Mouse (Mus musculus) MEL (cell line): ENCODE data around the gene Fam124a. TPM values are rescaled to one million over a fixed set of nuclear protein-coding genes. Genes with fewer than 3 reads are reported as not detected.

Experiments
- DNase-seq: peaks from one replicate; pipeline ENCODE4 v3.0.0; 2011; ENCODE audit warnings: low read depth, low spot score
- H3K27ac ChIP-seq: 2 replicates; pipeline ENCODE4 v1.5.1; 2012; ENCODE audit warnings: low read depth, mild to moderate bottlenecking, control low read depth, low read length, moderate library complexity; ENCODE audit not compliant: control insufficient read depth
- H3K27me3 ChIP-seq, 2 experiments: fragments of 150-350 bp in 1 of 2; sonication (generic) in 1 of 2; 2 replicates each; pipeline ENCODE4 v1.6.1; 2012; ENCODE audit warnings: low read length in 2 of 2, mild to moderate bottlenecking in 2 of 2, improper control_type of control experiment in 1 of 2, moderate library complexity in 1 of 2; ENCODE audit not compliant: insufficient read depth in 2 of 2, control insufficient read depth in 1 of 2
- H3K36me3 ChIP-seq, 2 experiments: 2 replicates each; pipeline ENCODE4 v1.6.1; 2012 to 2014; ENCODE audit warnings: low read length in 2 of 2, improper control_type of control experiment in 1 of 2, inconsistent platforms in 1 of 2, mild to moderate bottlenecking in 1 of 2; ENCODE audit not compliant: insufficient read depth in 2 of 2, control insufficient read depth in 1 of 2
- H3K4me1 ChIP-seq, 2 experiments: fragments of 150-350 bp in 1 of 2; sonication (generic) in 1 of 2; 2 replicates each; pipeline ENCODE4 v1.6.1; 2012; ENCODE audit warnings: low read length in 2 of 2, improper control_type of control experiment in 1 of 2, mild to moderate bottlenecking in 1 of 2; ENCODE audit not compliant: insufficient read depth in 2 of 2, control insufficient read depth in 1 of 2
- H3K4me3 ChIP-seq, 2 experiments: fragments of 150-350 bp in 1 of 2; sonication (generic) in 1 of 2; 2 replicates each; pipeline ENCODE4 v1.5.1; 2012; ENCODE audit warnings: low read depth in 2 of 2, low read length in 2 of 2, mild to moderate bottlenecking in 2 of 2, moderate library complexity in 2 of 2, control low read depth in 1 of 2, improper control_type of control experiment in 1 of 2; ENCODE audit not compliant: control insufficient read depth in 1 of 2, insufficient read depth in 1 of 2
- H3K79me2 ChIP-seq: 2 replicates; pipeline ENCODE4 v1.6.1; 2012; ENCODE audit warnings: mild to moderate bottlenecking, low read length, moderate library complexity; ENCODE audit not compliant: control insufficient read depth, poor library complexity, insufficient read depth
- H3K9ac ChIP-seq: 2 replicates; pipeline ENCODE4 v1.6.1; 2012; ENCODE audit warnings: low read depth, mild to moderate bottlenecking, control low read depth, low read length, moderate library complexity; ENCODE audit not compliant: control insufficient read depth, poor library complexity, severe bottlenecking
- H3K9me3 ChIP-seq: fragments of 150-350 bp; sonication (generic); replicated peaks from 2 replicates; pipeline ENCODE4 v1.6.1; 2012; ENCODE audit warnings: mild to moderate bottlenecking, low read length, improper control_type of control experiment, moderate library complexity; ENCODE audit not compliant: insufficient read depth
- CTCF ChIP-seq, 3 experiments: IDR thresholded peaks in 2 of 3; conservative IDR thresholded peaks in 1 of 3; 2 replicates each; pipeline ENCODE4 v1.5.1; 2011 to 2012; ENCODE audit warnings: low read length in 3 of 3, low read depth in 2 of 3, mild to moderate bottlenecking in 2 of 3, improper control_type of control experiment in 1 of 3, inconsistent platforms in 1 of 3, mixed read lengths in 1 of 3, moderate library complexity in 1 of 3; ENCODE audit not compliant: control insufficient read depth in 1 of 3, insufficient read depth in 1 of 3, poor library complexity in 1 of 3, severe bottlenecking in 1 of 3
- ELF1 ChIP-seq: IDR thresholded peaks from 2 replicates; pipeline ENCODE4 v1.6.1; 2014; ENCODE audit warnings: low read depth, mild to moderate bottlenecking, inconsistent platforms, low read length, improper control_type of control experiment, moderate library complexity
- EP300 ChIP-seq, 2 experiments: IDR thresholded peaks; 2 replicates each; pipeline ENCODE4 v1.6.1; 2011; ENCODE audit warnings: improper control_type of control experiment in 2 of 2, low read length in 2 of 2, low read depth in 1 of 2, mild to moderate bottlenecking in 1 of 2
- HCFC1 ChIP-seq: IDR thresholded peaks from 2 replicates; pipeline ENCODE4 v1.6.1; 2012; ENCODE audit warnings: low read depth, mild to moderate bottlenecking, inconsistent platforms, low read length, improper control_type of control experiment, moderate library complexity
- KAT2A ChIP-seq: conservative IDR thresholded peaks from 2 replicates; pipeline ENCODE4 v1.6.1; 2012; ENCODE audit warnings: low read depth, low read length, improper control_type of control experiment, inconsistent platforms
- MAFK ChIP-seq: IDR thresholded peaks from 2 replicates; pipeline ENCODE4 v1.6.1; 2011; ENCODE audit warnings: low read depth, mild to moderate bottlenecking, low read length, improper control_type of control experiment, borderline replicate concordance
- MAX ChIP-seq: IDR thresholded peaks from 2 replicates; pipeline ENCODE4 v1.6.1; 2011; ENCODE audit warnings: low read length, improper control_type of control experiment
- MAZ ChIP-seq: IDR thresholded peaks from 2 replicates; pipeline ENCODE4 v1.6.1; 2012; ENCODE audit warnings: low read depth, mild to moderate bottlenecking, inconsistent platforms, low read length, improper control_type of control experiment
- MEF2A ChIP-seq: IDR thresholded peaks from 2 replicates; pipeline ENCODE4 v1.6.1; 2014; ENCODE audit warnings: low read depth, mild to moderate bottlenecking, inconsistent platforms, low read length, improper control_type of control experiment; ENCODE audit not compliant: poor library complexity, insufficient replicate concordance, severe bottlenecking; ENCODE audit errors: extremely low read depth
- MYC ChIP-seq: IDR thresholded peaks from 2 replicates; pipeline ENCODE4 v1.6.1; 2011; ENCODE audit warnings: low read depth, mild to moderate bottlenecking, low read length, improper control_type of control experiment, moderate library complexity
- NELFE ChIP-seq: IDR thresholded peaks from 2 replicates; pipeline ENCODE4 v1.6.1; 2011; ENCODE audit warnings: low read depth, low read length, improper control_type of control experiment
- NRF1 ChIP-seq: IDR thresholded peaks from 2 replicates; pipeline ENCODE4 v1.6.1; 2014; ENCODE audit warnings: low read depth, mild to moderate bottlenecking, inconsistent platforms, low read length, improper control_type of control experiment, moderate library complexity; ENCODE audit not compliant: poor library complexity, insufficient read depth, severe bottlenecking
- POLR2A ChIP-seq, 2 experiments: IDR thresholded peaks; 2 replicates each; pipeline ENCODE4 v1.6.1; 2011 to 2012; ENCODE audit warnings: low read length in 2 of 2, mild to moderate bottlenecking in 2 of 2, control low read depth in 1 of 2, improper control_type of control experiment in 1 of 2, low read depth in 1 of 2, moderate library complexity in 1 of 2; ENCODE audit not compliant: control insufficient read depth in 1 of 2, insufficient read depth in 1 of 2, poor library complexity in 1 of 2
- POLR2AphosphoS5 ChIP-seq: IDR thresholded peaks from 2 replicates; pipeline ENCODE4 v1.6.1; 2012; ENCODE audit warnings: low read depth, borderline replicate concordance, mild to moderate bottlenecking, inconsistent platforms, low read length, moderate library complexity, mixed read lengths
- RAD21 ChIP-seq: IDR thresholded peaks from 2 replicates; pipeline ENCODE4 v1.6.1; 2011; ENCODE audit warnings: mild to moderate bottlenecking, low read depth, low read length, improper control_type of control experiment
- SIN3A ChIP-seq: IDR thresholded peaks from 2 replicates; pipeline ENCODE4 v1.6.1; 2012; ENCODE audit warnings: low read length, improper control_type of control experiment, inconsistent platforms
- TAL1 ChIP-seq: IDR thresholded peaks from 2 replicates; pipeline ENCODE4 v1.6.1; 2012; ENCODE audit warnings: mild to moderate bottlenecking, inconsistent platforms, low read length, moderate library complexity, mixed read lengths
- TCF12 ChIP-seq: IDR thresholded peaks from 2 replicates; pipeline ENCODE4 v1.6.1; 2014; ENCODE audit warnings: low read depth, mild to moderate bottlenecking, inconsistent platforms, low read length, improper control_type of control experiment, moderate library complexity
- UBTF ChIP-seq: IDR thresholded peaks from 2 replicates; pipeline ENCODE4 v1.6.1; 2012; ENCODE audit warnings: low read depth, mild to moderate bottlenecking, inconsistent platforms, low read length, improper control_type of control experiment, moderate library complexity, borderline replicate concordance; ENCODE audit not compliant: insufficient read depth
- USF2 ChIP-seq, 2 experiments: IDR thresholded peaks; 2 replicates each; pipeline ENCODE4 v1.6.1; 2011 to 2012; ENCODE audit warnings: improper control_type of control experiment in 2 of 2, low read length in 2 of 2, borderline replicate concordance in 1 of 2, inconsistent platforms in 1 of 2, low read depth in 1 of 2, mild to moderate bottlenecking in 1 of 2; ENCODE audit not compliant: insufficient read depth in 1 of 2
- ZKSCAN1 ChIP-seq: IDR thresholded peaks from 2 replicates; pipeline ENCODE4 v1.6.1; 2012; ENCODE audit warnings: low read depth, mild to moderate bottlenecking, inconsistent platforms, low read length, improper control_type of control experiment, moderate library complexity
- ZMIZ1 ChIP-seq: IDR thresholded peaks from 2 replicates; pipeline ENCODE4 v1.6.1; 2012; ENCODE audit warnings: low read depth, mild to moderate bottlenecking, inconsistent platforms, low read length, improper control_type of control experiment, moderate library complexity
- polyA plus RNA-seq, 2 experiments: library from polyadenylated mRNA; stranded (reverse) in 1 of 2; unstranded in 1 of 2; fragments of >175 nt in 1 of 2; fragments of >200 nt in 1 of 2; gene quantifications; 2 replicates each; pipeline versions ENCODE4 v1.2.1 to v1.2.4; 2012; ENCODE audit warnings: low replicate concordance in 2 of 2, low read depth in 1 of 2; ENCODE audit not compliant: insufficient read length in 2 of 2, insufficient read depth in 1 of 2, missing spikeins in 1 of 2
- total RNA-seq: library from RNA; depleted of rRNA; stranded (reverse); fragments of 300-350 nt; gene quantifications from 2 replicates; pipeline ENCODE4 v1.2.3, GENCODE M21; 2012

Fam124a gene
- total and polyA plus RNA-seq, 3 experiments = not detected

GRCm38 (mm10) chr14:62602869-62603268, 47.3 kb downstream of the Fam124a start:
- Histone ChIP-seq H3K36me3 (no peaks in the 10 kb centered on the region), H3K27me3 (no peaks in the 10 kb centered on the region), H3K79me2 (no peaks in the 10 kb centered on the region), H3K9me3 (no peaks in the 10 kb centered on the region), H3K27ac (no peak overlapping the region), H3K9ac (no peak overlapping the region), H3K4me3 (no peak overlapping the region), H3K4me1 (no peaks in the 10 kb centered on the region)
- no peak for DNase-seq
- TF ChIP-seq USF2 (IDR thresholded peaks at IDR 0.05; ENCODE audit: borderline replicate concordance in 1 of 2, insufficient read depth in 1 of 2, low read depth in 1 of 2, low read length in 2 of 2) = no peak
- no peak for TF ChIP-seq MAFK
- TF ChIP-seq MAX = no peak
- TF ChIP-seq MEF2A = no peak
- TF ChIP-seq TCF12 = no peak
- TF ChIP-seq ZMIZ1 = no peak
- no peak for TF ChIP-seq KAT2A
- no peak for TF ChIP-seq ZKSCAN1
- TF ChIP-seq NRF1 = no peak
- no peak for TF ChIP-seq HCFC1
- no peak for TF ChIP-seq ELF1
- TF ChIP-seq TAL1 = no peak
- TF ChIP-seq EP300 (IDR thresholded peaks at IDR 0.05; ENCODE audit: low read depth in 1 of 2, low read length in 2 of 2) = no peak
- TF ChIP-seq POLR2AphosphoS5 = no peak
- TF ChIP-seq NELFE = no peak
- no peak for TF ChIP-seq POLR2A (IDR thresholded peaks at IDR 0.05; ENCODE audit: control insufficient read depth in 1 of 2, insufficient read depth in 1 of 2, low read depth in 1 of 2, low read length in 2 of 2, poor library complexity in 1 of 2)

GRCm38 (mm10) chr14:62607791-62608196, 52.3 kb downstream of the Fam124a start:
- no peaks in the 10 kb centered on the region for H3K36me3 ChIP-seq
- no peaks in the 10 kb centered on the region for H3K4me1 ChIP-seq
- H3K27ac ChIP-seq = no peak overlapping the region
- no peak for TF ChIP-seq RAD21
- TF ChIP-seq MYC = no peak
- no peak for TF ChIP-seq SIN3A
- TF ChIP-seq ZKSCAN1 = no peak
- no peak for TF ChIP-seq UBTF
- no peak for TF ChIP-seq CTCF (IDR thresholded peaks at IDR 0.05 in 2 of 3, conservative IDR thresholded peaks at IDR 0.05 in 1 of 3; ENCODE audit: control insufficient read depth in 1 of 3, insufficient read depth in 1 of 3, low read depth in 2 of 3, low read length in 3 of 3, poor library complexity in 1 of 3, severe bottlenecking in 1 of 3)
- TF ChIP-seq MAZ = no peak
- no peaks in the 10 kb centered on the region for H3K27me3 ChIP-seq
- no peak for DNase-seq
- H3K79me2 ChIP-seq = no peaks in the 10 kb centered on the region
- H3K9ac ChIP-seq = no peak overlapping the region
- H3K9me3 ChIP-seq = no peaks in the 10 kb centered on the region
- H3K4me3 ChIP-seq = no peak overlapping the region
